Mouse (Mus musculus) heart, embryonic 15.5 days (tissue): ENCODE measurements around the gene Rtl9. TPM values are rescaled to one million over a fixed set of nuclear protein-coding genes. Genes with fewer than 3 reads are reported as not detected.

Experiments
- ATAC-seq: fragments of 200-750 bp; cut with Nextera tagmentation; replicated peaks from 2 replicates; pipeline ENCODE4 v1.8.0; 2017; ENCODE audit warnings: low read depth, moderate TSS enrichment; ENCODE audit not compliant: insufficient number of reproducible peaks, insufficient read depth, low FRiP score
- H3K27ac ChIP-seq: fragments of 300-500 bp; sonication (generic); 2 replicates; pipeline ENCODE4 v1.5.1; 2015; ENCODE audit warnings: mild to moderate bottlenecking, inconsistent platforms
- H3K27me3 ChIP-seq: fragments of 300-500 bp; sonication (generic); 2 replicates; pipeline ENCODE4 v1.6.1; 2015; ENCODE audit warnings: inconsistent platforms
- H3K36me3 ChIP-seq: fragments of 300-500 bp; sonication (generic); 2 replicates; pipeline ENCODE4 v1.6.1; 2015; ENCODE audit warnings: mild to moderate bottlenecking, inconsistent platforms
- H3K4me1 ChIP-seq: fragments of 300-500 bp; sonication (generic); replicated peaks from 2 replicates; pipeline ENCODE4 v1.6.1; 2015; ENCODE audit warnings: inconsistent platforms
- H3K4me2 ChIP-seq: fragments of 300-500 bp; sonication (generic); 2 replicates; pipeline ENCODE4 v1.6.1; 2015; ENCODE audit warnings: inconsistent platforms, mild to moderate bottlenecking, moderate library complexity
- H3K4me3 ChIP-seq: fragments of 300-500 bp; sonication (generic); 2 replicates; pipeline ENCODE4 v1.5.1; 2015; ENCODE audit warnings: mild to moderate bottlenecking, inconsistent platforms
- H3K9ac ChIP-seq: fragments of 300-500 bp; sonication (generic); 2 replicates; pipeline ENCODE4 v1.6.1; 2015; ENCODE audit warnings: mild to moderate bottlenecking, inconsistent platforms
- H3K9me3 ChIP-seq: fragments of 300-500 bp; sonication (generic); replicated peaks from 2 replicates; pipeline ENCODE4 v1.6.1; 2016; ENCODE audit warnings: inconsistent platforms
- WGBS: fragments of 180-500 bp; shearing (Covaris S2); methylation state at CpG from one replicate; pipeline ENCODE4 v1.1.7; 2015; ENCODE audit warnings: mixed read lengths; 5-methylcytosine and 5-hydroxymethylcytosine counted together
- polyA plus RNA-seq: library from polyadenylated mRNA; unstranded; fragments of >200 nt; fragmentation: Nextera tagmentation; extraction: Ambion mirVana; gene quantifications from 2 replicates; pipeline ENCODE4 v1.2.1, GENCODE M21; 2015

Gene Rtl9
- polyA plus RNA-seq, 1 experiment from 2014 or later, result 0.11 TPM

DNA sequence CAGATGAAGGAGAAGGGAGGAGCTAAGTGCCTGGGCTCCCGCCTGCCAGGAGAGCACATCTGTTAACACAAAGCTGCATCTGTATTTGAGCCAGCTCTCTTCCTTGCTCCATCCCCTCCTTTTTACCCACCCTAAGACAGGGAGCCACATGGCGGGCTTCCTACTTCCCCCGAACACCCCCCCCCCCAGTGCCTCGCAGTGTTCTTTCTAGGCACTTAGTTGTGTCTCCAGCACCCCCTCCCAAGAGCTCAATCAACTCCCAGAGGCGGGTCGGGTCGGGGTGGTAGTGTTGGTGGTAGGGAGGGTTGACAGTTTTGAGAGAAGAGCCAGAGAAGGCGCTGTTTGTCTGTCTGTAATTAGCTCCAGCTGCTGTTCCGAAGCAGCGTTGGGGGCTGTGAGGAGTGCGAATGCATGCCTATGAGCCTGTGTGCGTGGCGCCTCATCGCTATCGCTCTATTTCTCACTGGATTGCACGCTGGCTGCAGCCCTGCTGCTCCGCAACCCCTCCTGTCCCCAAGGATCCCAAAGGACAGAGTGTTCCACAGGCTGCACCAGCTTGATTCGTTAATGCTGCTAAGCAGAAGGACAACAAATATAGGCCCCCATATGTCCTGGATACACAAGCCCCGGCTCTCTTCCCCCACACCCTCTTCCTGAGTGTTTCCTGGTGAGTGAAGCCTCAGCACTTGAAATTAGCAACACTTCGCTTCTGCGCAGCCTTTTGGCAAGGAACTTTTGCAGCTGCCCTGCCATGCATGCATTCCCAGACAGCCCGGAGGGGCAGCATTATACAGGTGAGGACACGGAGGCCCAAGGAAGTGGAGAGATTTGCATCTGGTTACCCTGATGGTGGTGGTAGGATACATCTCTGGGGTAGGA, 18.7 kb upstream of the Rtl9 start:
- H3K27me3 ChIP-seq, result no peaks in the 10 kb centered on the region; the same call in 1 of the 2 replicates
- H3K9ac ChIP-seq, result no peak overlapping the region
- WGBS, result 14% methylated on average over 23 of the region's 23 CpGs

DNA sequence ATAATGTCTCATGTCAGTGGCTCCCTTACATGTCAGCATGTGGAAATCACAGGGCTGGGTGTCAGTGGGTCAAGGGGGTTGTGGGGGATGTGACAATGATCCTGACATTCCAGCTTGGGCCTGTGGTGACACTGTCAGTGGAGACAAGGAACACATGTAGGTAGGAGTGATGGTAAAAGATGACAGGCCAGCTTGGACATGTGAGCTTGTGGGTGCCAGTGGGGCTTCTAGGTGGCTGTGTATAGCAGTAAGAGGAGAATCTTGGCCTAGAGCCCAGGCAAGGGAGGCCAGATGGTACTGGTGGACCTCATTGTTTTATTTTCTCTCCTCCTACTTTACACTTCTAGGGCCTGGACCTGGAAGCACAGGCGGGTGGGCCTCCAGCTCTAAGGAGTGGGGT, 16.7 kb upstream of the Rtl9 start:
- 40% methylated on average over 1 of the region's 1 CpGs for WGBS
- Histone ChIP-seq H3K4me1 (peaks cover 7% of the 10 kb centered on the region), H3K27me3 (no peaks in the 10 kb centered on the region; the same call in 1 of the 2 replicates), H3K4me3 (no peak overlapping the region), H3K27ac (no peak overlapping the region), H3K9me3 (no peaks in the 10 kb centered on the region), H3K4me2 (no peak overlapping the region), H3K9ac (no peak overlapping the region), H3K36me3 (no peaks in the 10 kb centered on the region)
- ATAC-seq, result no peak; the same call in 1 of the 2 replicates

More for the DNA sequence above, 18.7 kb upstream of the Rtl9 start:
- H3K4me3 ChIP-seq, result peak overlapping the region; percentile 32
- H3K4me2 ChIP-seq, result peak overlapping the region; percentile 64
- H3K4me1 ChIP-seq, result peaks cover 7% of the 10 kb centered on the region
- H3K36me3 ChIP-seq, result no peaks in the 10 kb centered on the region
- no peaks in the 10 kb centered on the region for H3K9me3 ChIP-seq
- no peak overlapping the region for H3K27ac ChIP-seq
- peak; percentile 62 for ATAC-seq

DNA sequence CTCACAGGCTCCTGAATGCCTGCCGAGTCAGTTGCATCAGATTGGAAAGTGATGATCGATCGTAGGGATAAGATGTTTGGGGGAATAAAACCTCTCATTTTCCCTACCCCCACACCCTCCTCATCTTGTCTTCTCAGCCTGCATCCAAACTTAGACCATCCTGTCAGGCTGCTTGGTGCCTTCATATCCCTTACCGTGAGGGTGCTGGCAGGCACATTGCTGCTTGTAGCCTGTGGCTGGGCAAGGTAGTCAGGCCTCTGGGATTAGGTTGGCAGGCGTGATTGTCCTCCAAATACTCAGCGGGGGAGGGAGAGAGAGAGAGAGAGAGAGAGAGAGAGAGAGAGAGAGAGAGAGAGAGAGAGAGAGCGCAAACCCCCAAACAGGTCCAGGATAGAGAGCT, 11.2 kb upstream of the Rtl9 start:
- WGBS, result 58% methylated on average over 7 of the region's 7 CpGs
- H3K9me3 ChIP-seq, result no peaks in the 10 kb centered on the region
- ATAC-seq, result no peak
- no peak overlapping the region for H3K27ac ChIP-seq
- H3K27me3 ChIP-seq, result peaks cover 3% of the 10 kb centered on the region; the same call in 1 of the 2 replicates
- H3K4me1 ChIP-seq, result no peaks in the 10 kb centered on the region
- H3K9ac ChIP-seq, result no peak overlapping the region
- H3K4me3 ChIP-seq, result no peak overlapping the region
- no peak overlapping the region for H3K4me2 ChIP-seq
- H3K36me3 ChIP-seq, result no peaks in the 10 kb centered on the region

DNA sequence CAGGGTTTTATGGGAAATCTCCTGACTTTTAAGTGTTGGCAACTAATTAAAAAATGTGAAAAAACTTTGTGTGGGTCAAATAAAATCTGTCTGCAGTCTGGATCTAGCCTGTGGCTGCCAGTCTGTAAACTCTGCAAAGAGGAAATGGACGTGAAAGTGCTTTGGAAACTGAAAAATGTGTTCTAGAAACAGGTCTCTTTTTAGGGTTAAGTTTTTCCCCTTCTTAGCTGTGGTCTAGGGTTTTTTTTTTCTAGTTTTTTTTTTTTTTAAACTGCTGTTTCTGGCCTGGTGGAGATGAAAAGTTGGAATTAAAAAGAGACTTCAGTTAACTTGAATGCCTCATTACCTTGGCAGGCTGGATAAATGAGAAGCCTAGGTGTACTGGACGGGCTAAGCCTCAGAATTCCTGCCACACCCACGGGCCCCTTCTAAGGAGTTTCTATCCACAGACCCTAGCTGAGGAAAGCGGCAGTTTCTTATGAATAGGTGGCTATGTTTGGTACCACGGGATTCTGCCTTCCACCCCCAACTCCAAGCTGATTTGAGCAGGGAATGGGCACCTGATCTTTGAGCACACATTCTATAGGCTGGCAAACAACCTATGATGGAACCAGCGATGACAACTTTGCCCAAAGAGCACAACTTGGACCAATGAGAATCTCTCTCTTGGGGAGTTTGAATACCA, 8.3 kb upstream of the Rtl9 start:
- Histone ChIP-seq H3K36me3 (no peaks in the 10 kb centered on the region), H3K9ac (no peak overlapping the region), H3K9me3 (no peaks in the 10 kb centered on the region), H3K4me2 (no peak overlapping the region), H3K4me3 (no peak overlapping the region), H3K27me3 (peaks cover 3% of the 10 kb centered on the region), H3K4me1 (no peaks in the 10 kb centered on the region), H3K27ac (no peak overlapping the region)
- 67% methylated on average over 6 of the region's 6 CpGs for WGBS
- ATAC-seq, result no peak

GRCm38 (mm10) chrX:143097551-143097950, 1.8 kb upstream of the Rtl9 start:
- H3K27ac ChIP-seq, result no peak overlapping the region
- no peak for ATAC-seq
- H3K4me3 ChIP-seq, result no peak overlapping the region
- no peaks in the 10 kb centered on the region for H3K4me1 ChIP-seq
- WGBS, result 52% methylated on average over 6 of the region's 6 CpGs
- no peak overlapping the region for H3K9ac ChIP-seq
- no peak overlapping the region for H3K4me2 ChIP-seq
- no peaks in the 10 kb centered on the region for H3K9me3 ChIP-seq
- no peaks in the 10 kb centered on the region; the same call in 1 of the 2 replicates for H3K27me3 ChIP-seq
- H3K36me3 ChIP-seq, result no peaks in the 10 kb centered on the region

DNA sequence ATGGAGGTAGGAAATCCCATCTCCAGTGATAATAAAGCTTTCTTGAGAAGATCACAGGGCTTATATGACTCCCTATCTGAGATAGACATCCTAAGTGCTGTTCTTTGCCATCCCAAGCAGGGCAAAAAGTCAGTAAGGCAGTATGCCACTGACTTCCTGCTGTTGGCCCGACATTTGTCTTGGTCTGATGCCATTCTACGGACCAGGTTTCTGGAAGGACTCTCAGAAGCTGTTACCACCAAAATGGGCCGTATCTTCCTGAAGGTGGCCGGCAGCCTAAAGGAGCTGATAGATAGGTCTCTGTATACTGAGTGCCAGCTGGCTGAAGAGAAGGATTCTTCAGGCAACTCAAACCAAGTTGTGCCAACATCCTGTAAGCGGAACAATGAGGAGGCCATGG, 3.8 kb downstream of the Rtl9 start:
- Histone ChIP-seq H3K27ac (no peak overlapping the region), H3K4me3 (no peak overlapping the region), H3K27me3 (no peaks in the 10 kb centered on the region), H3K9me3 (no peaks in the 10 kb centered on the region), H3K36me3 (no peaks in the 10 kb centered on the region), H3K9ac (no peak overlapping the region), H3K4me1 (no peaks in the 10 kb centered on the region), H3K4me2 (no peak overlapping the region)
- ATAC-seq, result no peak
- 74% methylated on average over 5 of the region's 5 CpGs for WGBS

DNA sequence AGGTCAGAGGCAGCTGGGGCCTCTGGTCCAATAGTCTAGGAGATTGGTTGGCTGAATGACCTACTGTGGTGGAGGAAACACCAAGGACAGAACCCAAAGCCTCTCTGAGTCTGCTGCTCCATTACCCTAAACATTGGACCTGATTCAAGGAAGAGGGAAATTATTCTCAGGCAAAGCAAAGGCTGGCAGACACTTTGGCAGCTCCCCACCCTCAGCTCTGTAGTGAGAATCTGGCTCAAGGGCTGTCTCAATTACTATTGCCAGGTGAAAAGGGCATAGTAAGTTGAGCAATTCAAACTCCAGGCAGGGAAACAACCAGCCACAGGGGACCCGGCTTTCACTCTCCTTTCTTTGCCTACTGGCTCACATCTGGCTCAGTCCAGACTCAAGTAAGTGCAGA, 6.5 kb downstream of the Rtl9 start:
- no peaks in the 10 kb centered on the region for H3K4me1 ChIP-seq
- no peak for ATAC-seq
- no peak overlapping the region for H3K4me3 ChIP-seq
- H3K27ac ChIP-seq, result no peak overlapping the region
- H3K36me3 ChIP-seq, result no peaks in the 10 kb centered on the region
- no peak overlapping the region for H3K4me2 ChIP-seq
- H3K9ac ChIP-seq, result no peak overlapping the region
- no peaks in the 10 kb centered on the region for H3K9me3 ChIP-seq
- 65% methylated on average over 1 of the region's 1 CpGs for WGBS
- H3K27me3 ChIP-seq, result no peaks in the 10 kb centered on the region

DNA sequence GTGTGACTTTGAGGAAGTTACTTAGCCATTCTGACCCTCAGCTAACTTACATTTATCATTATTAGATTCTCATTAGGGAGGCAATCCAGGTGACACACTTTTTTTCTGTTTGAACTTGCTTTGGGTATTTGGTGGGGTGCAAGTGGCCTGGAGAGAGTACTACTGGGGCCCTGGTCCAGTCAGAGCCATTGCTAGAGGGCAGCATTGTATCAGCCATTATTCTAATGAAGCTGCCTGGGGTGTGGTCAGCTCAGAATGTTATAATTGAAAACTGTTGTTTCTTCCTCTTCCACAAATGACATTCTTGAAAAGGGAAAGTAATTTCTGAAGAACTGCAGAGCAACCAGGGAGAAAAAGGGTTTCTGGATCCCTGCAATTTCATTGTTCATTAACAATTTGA, 13.2 kb downstream of the Rtl9 start:
- Histone ChIP-seq H3K27me3 (no peaks in the 10 kb centered on the region), H3K36me3 (no peaks in the 10 kb centered on the region), H3K9me3 (no peaks in the 10 kb centered on the region), H3K4me2 (no peak overlapping the region), H3K4me1 (no peaks in the 10 kb centered on the region), H3K27ac (no peak overlapping the region), H3K9ac (no peak overlapping the region), H3K4me3 (no peak overlapping the region)
- ATAC-seq, result no peak

Other genes with a start within 250 kb of the Rtl9 start
- 16.6 and 20.8 TPM in 2 replicates for gene Ammecr1, start 132.9 kb upstream of the Rtl9 start, polyA plus RNA-seq